Mouse (Mus musculus) kidney, embryonic 15.5 days (tissue): ENCODE results near the gene Slc1a1. TPM values are rescaled to one million over a fixed set of nuclear protein-coding genes. Genes with fewer than 3 reads are reported as not detected.

Source experiments
- ATAC-seq: fragments of 200-750 bp; cut with Nextera tagmentation; replicated peaks from 2 replicates; pipeline ENCODE4 v1.8.0; 2017; ENCODE audit warnings: moderate TSS enrichment; ENCODE audit not compliant: low FRiP score
- H3K27ac ChIP-seq: fragments of 300-500 bp; sonication (generic); 2 replicates; pipeline ENCODE4 v1.5.1; 2015; ENCODE audit warnings: mild to moderate bottlenecking, inconsistent platforms
- H3K27me3 ChIP-seq: fragments of 300-500 bp; sonication (generic); 2 replicates; pipeline ENCODE4 v1.6.1; 2015; ENCODE audit warnings: inconsistent platforms
- H3K36me3 ChIP-seq: fragments of 300-500 bp; sonication (generic); 2 replicates; pipeline ENCODE4 v1.6.1; 2015; ENCODE audit warnings: inconsistent platforms
- H3K4me1 ChIP-seq: fragments of 300-500 bp; sonication (generic); 2 replicates; pipeline ENCODE4 v1.6.1; 2015; ENCODE audit warnings: inconsistent platforms
- H3K4me2 ChIP-seq: fragments of 300-500 bp; sonication (generic); 2 replicates; pipeline ENCODE4 v1.6.1; 2015; ENCODE audit warnings: moderate library complexity, mild to moderate bottlenecking, inconsistent platforms
- H3K4me3 ChIP-seq: fragments of 300-500 bp; sonication (generic); replicated peaks from 2 replicates; pipeline ENCODE4 v1.5.1; 2015; ENCODE audit warnings: mild to moderate bottlenecking, inconsistent platforms
- H3K9ac ChIP-seq: fragments of 300-500 bp; sonication (generic); 2 replicates; pipeline ENCODE4 v1.6.1; 2015; ENCODE audit warnings: mild to moderate bottlenecking, inconsistent platforms
- H3K9me3 ChIP-seq: fragments of 300-500 bp; sonication (generic); replicated peaks from 2 replicates; pipeline ENCODE4 v1.6.1; 2016; ENCODE audit warnings: inconsistent platforms
- WGBS: fragments of 180-500 bp; shearing (Covaris S2); methylation state at CpG from one replicate; pipeline ENCODE4 v1.1.7; 2015; ENCODE audit warnings: mixed read lengths; 5-methylcytosine and 5-hydroxymethylcytosine counted together
- polyA plus RNA-seq: library from polyadenylated mRNA; unstranded; fragments of >200 nt; fragmentation: Nextera tagmentation; extraction: Ambion mirVana; gene quantifications from 2 replicates; pipeline ENCODE4 v1.2.1, GENCODE M21; 2015

Slc1a1 gene
- polyA plus RNA-seq, 1 experiment from 2014 or later: 3.9 TPM

- ATAC-seq: no peak
- H3K4me3 ChIP-seq: no peak overlapping the region
- no peaks in the 10 kb centered on the region for H3K36me3 ChIP-seq
- no peak overlapping the region for H3K4me2 ChIP-seq
- no peaks in the 10 kb centered on the region for H3K27me3 ChIP-seq
- H3K9ac ChIP-seq: no peak overlapping the region
- no peaks in the 10 kb centered on the region for H3K4me1 ChIP-seq
- 87% methylated on average over 3 of the region's 3 CpGs for WGBS
- H3K27ac ChIP-seq: no peak overlapping the region
- no peaks in the 10 kb centered on the region for H3K9me3 ChIP-seq
Measured at GRCm38 (mm10) chr19:28934897-28935296, 100.0 kb downstream of the Slc1a1 start.

GRCm38 (mm10) chr19:28940135-28940874 is 105.5 kb downstream of the Slc1a1 start:
- peaks cover 9% of the 10 kb centered on the region for H3K4me1 ChIP-seq
- H3K36me3 ChIP-seq: no peaks in the 10 kb centered on the region
- no peak overlapping the region for H3K4me2 ChIP-seq
- no peak overlapping the region for H3K9ac ChIP-seq
- H3K27ac ChIP-seq: no peak overlapping the region
- H3K27me3 ChIP-seq: no peaks in the 10 kb centered on the region
- H3K9me3 ChIP-seq: no peaks in the 10 kb centered on the region
- WGBS: 52% methylated on average over 9 of the region's 9 CpGs
- ATAC-seq: no peak
- no peak overlapping the region for H3K4me3 ChIP-seq

- WGBS: 73% methylated on average over 4 of the region's 4 CpGs
- Histone ChIP-seq H3K9ac (no peak overlapping the region), H3K27me3 (no peaks in the 10 kb centered on the region), H3K4me1 (peaks cover 9% of the 10 kb centered on the region), H3K4me3 (no peak overlapping the region), H3K27ac (no peak overlapping the region), H3K4me2 (no peak overlapping the region), H3K9me3 (no peaks in the 10 kb centered on the region), H3K36me3 (no peaks in the 10 kb centered on the region)
- ATAC-seq: no peak
Measured at GRCm38 (mm10) chr19:28941271-28941670, 106.4 kb downstream of the Slc1a1 start.

- Histone ChIP-seq H3K27ac (no peak overlapping the region), H3K4me2 (no peak overlapping the region), H3K27me3 (no peaks in the 10 kb centered on the region), H3K4me3 (no peak overlapping the region), H3K36me3 (no peaks in the 10 kb centered on the region), H3K9me3 (no peaks in the 10 kb centered on the region), H3K4me1 (no peaks in the 10 kb centered on the region), H3K9ac (no peak overlapping the region)
- ATAC-seq: no peak
- 52% methylated on average over 4 of the region's 4 CpGs for WGBS
Measured at GRCm38 (mm10) chr19:28946782-28947181, 111.9 kb downstream of the Slc1a1 start.

GRCm38 (mm10) chr19:28947311-28947710 is 112.5 kb downstream of the Slc1a1 start:
- Histone ChIP-seq H3K27me3 (no peaks in the 10 kb centered on the region), H3K4me2 (no peak overlapping the region), H3K9me3 (no peaks in the 10 kb centered on the region), H3K27ac (no peak overlapping the region), H3K9ac (no peak overlapping the region), H3K4me1 (no peaks in the 10 kb centered on the region), H3K4me3 (no peak overlapping the region), H3K36me3 (no peaks in the 10 kb centered on the region)
- WGBS: 65% methylated on average over 2 of the region's 2 CpGs
- ATAC-seq: no peak

GRCm38 (mm10) chr19:28951251-28951650 is 116.4 kb downstream of the Slc1a1 start:
- H3K9ac ChIP-seq: no peak overlapping the region
- H3K27ac ChIP-seq: no peak overlapping the region
- no peaks in the 10 kb centered on the region for H3K4me1 ChIP-seq
- ATAC-seq: no peak
- 83% methylated on average over 5 of the region's 5 CpGs for WGBS
- no peaks in the 10 kb centered on the region for H3K9me3 ChIP-seq
- no peak overlapping the region for H3K4me3 ChIP-seq
- H3K27me3 ChIP-seq: no peaks in the 10 kb centered on the region
- H3K4me2 ChIP-seq: no peak overlapping the region
- H3K36me3 ChIP-seq: no peaks in the 10 kb centered on the region

- H3K4me3 ChIP-seq: peak overlapping the region; percentile 89
- H3K36me3 ChIP-seq: no peaks in the 10 kb centered on the region
- no peak overlapping the region for H3K9ac ChIP-seq
- WGBS: 47% methylated on average over 3 of the region's 3 CpGs
- no peaks in the 10 kb centered on the region for H3K9me3 ChIP-seq
- H3K4me2 ChIP-seq: peak overlapping the region; percentile 85
- peaks cover 10% of the 10 kb centered on the region; the same call in 1 of the 2 replicates for H3K27me3 ChIP-seq
- no peak overlapping the region for H3K27ac ChIP-seq
- peaks cover 15% of the 10 kb centered on the region for H3K4me1 ChIP-seq
- ATAC-seq: no peak
Measured at GRCm38 (mm10) chr19:28963113-28963512, 128.3 kb downstream of the Slc1a1 start.

- WGBS: 2% methylated on average over 4 of the region's 4 CpGs
- peak overlapping the region; percentile 89 for H3K4me3 ChIP-seq
- no peak for ATAC-seq
Measured at GRCm38 (mm10) chr19:28963513-28963841, 128.6 kb downstream of the Slc1a1 start.

More at GRCm38 (mm10) chr19:28963513-28963841, 128.6 kb downstream of the Slc1a1 start:
- H3K27ac ChIP-seq: no peak overlapping the region
- peak overlapping the region; percentile 75 for H3K9ac ChIP-seq
- no peaks in the 10 kb centered on the region for H3K36me3 ChIP-seq
- peak overlapping the region; percentile 85 for H3K4me2 ChIP-seq
- peaks cover 10% of the 10 kb centered on the region; the same call in 1 of the 2 replicates for H3K27me3 ChIP-seq
- no peaks in the 10 kb centered on the region for H3K9me3 ChIP-seq
- peaks cover 15% of the 10 kb centered on the region for H3K4me1 ChIP-seq

Other genes with a start within 250 kb of the Slc1a1 start
- gene Glis3, start 155.0 kb upstream of the Slc1a1 start, polyA plus RNA-seq: 8.4 and 9.2 TPM in 2 replicates
- gene Plpp6, start 128.9 kb downstream of the Slc1a1 start, polyA plus RNA-seq: 9.0 and 9.9 TPM in 2 replicates
- 4.9 and 5.1 TPM in 2 replicates for gene 4430402I18Rik, start 132.8 kb downstream of the Slc1a1 start, polyA plus RNA-seq
- gene Cdc37l1, start 155.3 kb downstream of the Slc1a1 start, polyA plus RNA-seq: 35.0 and 36.5 TPM in 2 replicates
- 89.0 and 89.6 TPM in 2 replicates for gene Ak3, start 212.9 kb downstream of the Slc1a1 start, polyA plus RNA-seq